Mouse (Mus musculus) E14TG2a.4 (cell line): ENCODE results near the gene Ankrd23.

Source experiments
- CTCF ChIP-seq: conservative IDR thresholded peaks from 2 replicates; pipeline ENCODE4 v1.5.1; 2014; ENCODE audit warnings: low read length
- NANOG ChIP-seq: IDR thresholded peaks from 2 replicates; pipeline ENCODE4 v1.6.1; 2014; ENCODE audit warnings: borderline replicate concordance, low read length, mixed read lengths

GRCm38 (mm10) chr1:36573524-36573923 is 36.8 kb upstream of the Ankrd23 start:
- TF ChIP-seq CTCF: no peak
- TF ChIP-seq NANOG: no peak
